Mouse (Mus musculus) ES-E14 (cell line): ENCODE results near the gene Polr3b.

Experiments
- CHD2 ChIP-seq: IDR thresholded peaks from 2 replicates; pipeline ENCODE4 v1.6.1; 2014; ENCODE audit warnings: mild to moderate bottlenecking, low read depth, low read length, inconsistent platforms
- HCFC1 ChIP-seq: IDR thresholded peaks from 2 replicates; pipeline ENCODE4 v1.6.1; 2012; ENCODE audit warnings: low read length, inconsistent platforms, borderline replicate concordance; ENCODE audit not compliant: insufficient read depth
- MAFK ChIP-seq: IDR thresholded peaks from 2 replicates; pipeline ENCODE4 v1.6.1; 2014; ENCODE audit warnings: mild to moderate bottlenecking, low read depth, low read length, inconsistent platforms; ENCODE audit not compliant: insufficient read depth
- ZC3H11A ChIP-seq: IDR thresholded peaks from 2 replicates; pipeline ENCODE4 v1.6.1; 2012; ENCODE audit warnings: low read depth, mild to moderate bottlenecking, inconsistent platforms, low read length, borderline replicate concordance

DNA sequence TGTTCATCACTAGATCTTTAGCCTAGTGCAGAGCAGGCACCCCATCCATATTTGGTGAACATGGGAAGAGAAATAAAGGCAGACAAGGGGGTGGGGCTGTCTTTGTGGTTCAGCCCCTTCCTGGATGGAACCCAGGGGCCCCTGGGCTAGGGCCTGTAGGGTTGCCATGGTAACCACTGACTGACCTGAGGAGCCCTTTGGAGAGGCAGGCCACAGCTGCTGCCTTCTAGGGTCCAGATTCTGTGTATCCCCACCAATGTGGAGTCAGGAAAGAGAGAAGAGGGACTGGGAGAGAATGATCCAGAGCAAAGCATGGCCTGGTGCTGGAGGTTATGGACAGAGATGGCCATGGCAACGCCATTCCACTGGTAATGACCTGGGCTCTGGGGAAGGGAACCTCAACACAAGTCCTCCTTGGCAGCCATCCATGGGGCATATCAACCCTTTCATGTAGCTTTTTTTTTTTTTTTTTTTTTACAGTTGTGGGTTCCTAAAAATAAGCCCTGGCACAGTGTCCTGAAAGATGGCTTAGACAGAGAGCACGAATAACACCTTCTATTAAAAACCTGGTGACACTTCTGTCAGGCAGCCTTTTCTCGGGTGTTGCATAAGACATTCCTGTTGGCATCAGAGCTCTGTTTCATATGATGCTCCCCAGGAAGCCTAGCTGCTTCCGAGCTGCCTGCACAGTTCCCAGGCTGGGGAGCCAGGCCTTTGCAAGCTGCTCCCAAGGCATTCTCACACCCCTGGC lies 150.5 kb downstream of the Polr3b start:
- no peak for TF ChIP-seq ZC3H11A
- TF ChIP-seq HCFC1 = no peak
- TF ChIP-seq MAFK = no peak
- no peak for TF ChIP-seq CHD2
